Mouse (Mus musculus) ES-Bruce4 (cell line): ENCODE data around the gene Enc1.

Experiments
- CTCF ChIP-seq: IDR thresholded peaks from one replicate; pipeline ENCODE4 v1.8.1; 2011; ENCODE audit warnings: low read depth, low read length
- EP300 ChIP-seq: IDR thresholded peaks from 2 replicates; pipeline ENCODE4 v1.6.1; 2011; ENCODE audit warnings: low read depth, low read length; ENCODE audit not compliant: insufficient read depth
- POLR2A ChIP-seq: IDR thresholded peaks from one replicate; pipeline ENCODE4 v1.8.1; 2011; ENCODE audit warnings: low read length; ENCODE audit not compliant: insufficient read depth

DNA sequence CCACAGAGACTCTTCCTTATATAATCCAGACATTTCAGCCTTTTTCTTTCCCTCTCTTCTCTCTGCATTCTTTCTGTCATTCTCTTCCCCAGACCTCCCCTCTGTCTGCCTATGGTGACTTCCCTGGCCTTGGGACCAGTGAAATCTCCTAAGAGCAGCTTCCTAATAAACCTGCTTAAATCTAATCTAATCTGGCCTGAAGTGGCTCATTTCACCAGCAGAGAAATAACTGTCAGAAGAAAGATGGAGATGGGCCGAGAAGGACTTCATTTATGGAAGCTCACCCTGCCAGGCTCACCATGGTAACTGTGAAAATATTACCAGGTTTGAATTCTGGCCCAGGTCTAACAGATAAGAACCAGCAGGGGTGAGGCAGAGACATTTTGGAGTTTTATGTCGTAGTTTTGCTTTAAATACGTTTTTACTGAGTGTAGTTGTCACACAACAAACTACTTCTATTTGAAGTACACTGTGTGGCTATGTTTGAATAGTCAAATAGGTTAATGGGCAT is 32.4 kb upstream of the Enc1 start:
- no peak for TF ChIP-seq POLR2A
- no peak for TF ChIP-seq CTCF
- no peak for TF ChIP-seq EP300
